Mouse (Mus musculus): ENCODE data around the gene Arhgap11a. TPM values are rescaled to one million over a fixed set of nuclear protein-coding genes. Genes with fewer than 3 reads are reported as not detected.

The Arhgap11a gene
- total RNA-seq, 2 experiments from 2014 or later: 44.1 to 49.1 TPM

- ATAC-seq (ENCODE audit: poor library complexity, severe bottlenecking): peak; percentile 90
These were observed 28.3 kb downstream of the Arhgap11a start for GRCm38 (mm10) chr2:113820117-113820516.

- ATAC-seq (ENCODE audit: poor library complexity, severe bottlenecking): no peak
These were observed 30.5 kb downstream of the Arhgap11a start for GRCm38 (mm10) chr2:113817681-113818606.

- ATAC-seq (ENCODE audit: poor library complexity, severe bottlenecking): no peak
These were observed 40.8 kb downstream of the Arhgap11a start for GRCm38 (mm10) chr2:113807640-113808039.

GRCm38 (mm10) chr2:113806851-113807577, 41.4 kb downstream of the Arhgap11a start:
- no peak for ATAC-seq (ENCODE audit: poor library complexity, severe bottlenecking)

- ATAC-seq (ENCODE audit: poor library complexity, severe bottlenecking): no peak
These were observed 42.7 kb downstream of the Arhgap11a start for GRCm38 (mm10) chr2:113805765-113806164.

GRCm38 (mm10) chr2:113803753-113804152, 44.7 kb downstream of the Arhgap11a start:
- ATAC-seq (ENCODE audit: poor library complexity, severe bottlenecking): no peak

- ATAC-seq (ENCODE audit: poor library complexity, severe bottlenecking): no peak
These were observed 47.6 kb downstream of the Arhgap11a start for GRCm38 (mm10) chr2:113800846-113801245.

GRCm38 (mm10) chr2:113798605-113799004, 49.9 kb downstream of the Arhgap11a start:
- ATAC-seq (ENCODE audit: poor library complexity, severe bottlenecking): no peak

- ATAC-seq (ENCODE audit: poor library complexity, severe bottlenecking): no peak
These were observed 53.3 kb downstream of the Arhgap11a start for GRCm38 (mm10) chr2:113795186-113795585.

- no peak for ATAC-seq (ENCODE audit: poor library complexity, severe bottlenecking)
These were observed 54.9 kb downstream of the Arhgap11a start for GRCm38 (mm10) chr2:113793521-113793920.

GRCm38 (mm10) chr2:113788821-113789387, 59.6 kb downstream of the Arhgap11a start:
- no peak for ATAC-seq (ENCODE audit: poor library complexity, severe bottlenecking)

GRCm38 (mm10) chr2:113787882-113788281, 60.6 kb downstream of the Arhgap11a start:
- no peak for ATAC-seq (ENCODE audit: poor library complexity, severe bottlenecking)

- ATAC-seq (ENCODE audit: poor library complexity, severe bottlenecking): no peak
These were observed 63.6 kb downstream of the Arhgap11a start for GRCm38 (mm10) chr2:113784851-113785250.

- ATAC-seq (ENCODE audit: poor library complexity, severe bottlenecking): no peak
These were observed 66.9 kb downstream of the Arhgap11a start for GRCm38 (mm10) chr2:113781521-113781920.

Other genes with a start within 250 kb of the Arhgap11a start
- gene Grem1, start 90.0 kb downstream of the Arhgap11a start, total RNA-seq (2015): not detected in 2 replicates
- 0.15 TPM in 1 of 2 replicates, not detected in the other for gene Grem1, start 90.0 kb downstream of the Arhgap11a start, total RNA-seq (2017)
- 0.82 and 1.1 TPM in 2 replicates for gene Scg5, start 19.5 kb downstream of the Arhgap11a start, total RNA-seq (2015)
- gene Scg5, start 19.5 kb downstream of the Arhgap11a start, total RNA-seq (2017): not detected in 2 replicates
- gene Gjd2, start 165.0 kb upstream of the Arhgap11a start, total RNA-seq (2015): not detected in 2 replicates
- gene Gjd2, start 165.0 kb upstream of the Arhgap11a start, total RNA-seq (2017): not detected in 2 replicates
- gene Actc1, start 204.9 kb upstream of the Arhgap11a start, total RNA-seq (2015): not detected in 2 replicates
- not detected in 2 replicates for gene Actc1, start 204.9 kb upstream of the Arhgap11a start, total RNA-seq (2017)

All from megakaryocyte, adult 5-6 weeks (primary cell).